Mouse (Mus musculus) hindbrain, embryonic 15.5 days (tissue): ENCODE measurements at regions not wholly inside any gene's neighbourhood (a gene's known extent, or its start where the extent isn't known, plus 50 kb on each side); places are given as distances from the start of the nearest gene placed in this dataset.

ENCODE experiments used
- ATAC-seq: fragments of 200-750 bp; cut with Nextera tagmentation; 2 replicates; pipeline ENCODE4 v1.8.0; 2017; ENCODE audit warnings: low read depth, moderate number of reproducible peaks, moderate TSS enrichment; ENCODE audit not compliant: low FRiP score
- H3K27ac ChIP-seq: fragments of 300-500 bp; sonication (generic); replicated peaks from 2 replicates; pipeline ENCODE4 v1.5.1; 2015; ENCODE audit warnings: mild to moderate bottlenecking, inconsistent platforms
- H3K27me3 ChIP-seq: fragments of 300-500 bp; sonication (generic); 2 replicates; pipeline ENCODE4 v1.6.1; 2015; ENCODE audit warnings: control low read depth, inconsistent platforms
- H3K36me3 ChIP-seq: fragments of 300-500 bp; sonication (generic); 2 replicates; pipeline ENCODE4 v1.6.1; 2015; ENCODE audit warnings: control low read depth, inconsistent platforms
- H3K4me1 ChIP-seq: fragments of 300-500 bp; sonication (generic); replicated peaks from 2 replicates; pipeline ENCODE4 v1.6.1; 2015; ENCODE audit warnings: control low read depth, inconsistent platforms
- H3K4me2 ChIP-seq: fragments of 300-500 bp; sonication (generic); 2 replicates; pipeline ENCODE4 v1.6.1; 2015; ENCODE audit warnings: moderate library complexity, mild to moderate bottlenecking, inconsistent platforms
- H3K4me3 ChIP-seq: fragments of 300-500 bp; sonication (generic); 2 replicates; pipeline ENCODE4 v1.5.1; 2015; ENCODE audit warnings: mild to moderate bottlenecking, inconsistent platforms
- H3K9ac ChIP-seq: fragments of 300-500 bp; sonication (generic); 2 replicates; pipeline ENCODE4 v1.6.1; 2015; ENCODE audit warnings: inconsistent platforms
- H3K9me3 ChIP-seq: fragments of 300-500 bp; sonication (generic); 2 replicates; pipeline ENCODE4 v1.6.1; 2016; ENCODE audit warnings: control low read depth, inconsistent platforms
- WGBS: fragments of 180-500 bp; shearing (Covaris S2); methylation state at CpG from one replicate; pipeline ENCODE4 v1.1.7; 2015; 5-methylcytosine and 5-hydroxymethylcytosine counted together

DNA sequence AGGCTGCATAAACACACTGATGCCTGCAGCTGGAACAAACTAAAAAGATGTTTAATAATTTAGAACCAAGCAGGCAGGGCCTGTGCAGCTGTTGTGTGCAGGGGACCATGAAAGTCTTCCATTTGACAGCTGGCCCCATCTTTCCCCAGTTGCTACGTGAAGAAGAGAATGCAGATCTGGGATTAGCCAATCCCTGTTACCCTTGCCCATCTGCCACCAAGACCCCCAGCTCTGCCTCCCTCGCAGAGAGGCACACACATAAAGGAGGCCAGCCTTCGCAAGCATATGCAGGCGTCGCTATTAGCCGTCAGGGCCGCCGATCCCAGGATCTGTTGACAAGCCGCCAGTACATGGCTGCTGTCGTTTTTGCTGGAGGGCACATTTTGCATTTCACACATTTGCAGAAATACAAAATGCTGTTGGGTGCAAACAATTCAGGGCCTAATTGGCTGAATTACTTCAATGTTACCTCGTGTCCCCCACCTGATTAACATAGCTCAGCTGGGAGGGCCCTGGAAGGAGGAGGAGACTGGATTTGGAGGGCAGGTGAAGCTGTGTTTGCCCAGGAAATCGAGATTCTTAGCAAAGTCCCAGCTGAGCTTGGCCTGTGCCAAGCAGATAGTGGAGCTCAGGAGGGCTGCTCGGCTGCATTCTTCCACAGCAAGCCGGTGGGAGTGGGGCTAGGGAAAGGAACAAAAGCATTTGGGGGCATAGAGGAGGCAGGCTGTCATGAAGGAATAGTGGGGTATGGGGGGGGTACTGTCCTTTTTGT lies 367.6 kb upstream of the Mki67 start:
- no peak overlapping the region for H3K4me3 ChIP-seq
- ATAC-seq = peak; percentile 77
- H3K27me3 ChIP-seq = no peaks in the 10 kb centered on the region
- H3K4me2 ChIP-seq = no peak overlapping the region
- H3K36me3 ChIP-seq = no peaks in the 10 kb centered on the region
- peak overlapping the region; percentile 17 for H3K27ac ChIP-seq
- 20% methylated on average over 14 of the region's 14 CpGs for WGBS
- H3K9me3 ChIP-seq = no peaks in the 10 kb centered on the region
- no peak overlapping the region for H3K9ac ChIP-seq
- peaks cover 36% of the 10 kb centered on the region for H3K4me1 ChIP-seq

DNA sequence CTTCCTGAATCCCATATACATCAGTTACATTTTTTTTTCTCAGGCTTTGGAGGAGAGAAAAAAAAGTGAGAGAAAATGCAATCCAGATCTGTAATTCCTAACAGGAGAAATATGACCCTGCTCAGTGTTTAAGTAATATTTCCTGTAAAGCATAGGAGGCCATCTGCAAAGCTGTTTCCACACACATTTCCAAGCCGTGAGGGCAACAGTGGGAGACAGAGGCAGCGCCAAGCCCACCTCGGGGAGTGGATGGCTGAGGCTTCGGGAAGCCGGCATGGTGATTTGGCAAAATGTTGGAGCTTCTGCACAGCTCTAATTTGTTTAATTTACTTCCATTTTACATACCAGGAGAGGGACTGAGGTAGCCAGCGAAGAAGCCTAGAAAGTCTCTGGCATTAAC lies 372.6 kb upstream of the Mki67 start:
- Histone ChIP-seq H3K4me2 (no peak overlapping the region), H3K4me3 (no peak overlapping the region), H3K9ac (no peak overlapping the region), H3K27ac (no peak overlapping the region), H3K27me3 (no peaks in the 10 kb centered on the region), H3K4me1 (peaks cover 12% of the 10 kb centered on the region), H3K36me3 (no peaks in the 10 kb centered on the region), H3K9me3 (no peaks in the 10 kb centered on the region)
- ATAC-seq = no peak
- WGBS = 62% methylated on average over 6 of the region's 6 CpGs

DNA sequence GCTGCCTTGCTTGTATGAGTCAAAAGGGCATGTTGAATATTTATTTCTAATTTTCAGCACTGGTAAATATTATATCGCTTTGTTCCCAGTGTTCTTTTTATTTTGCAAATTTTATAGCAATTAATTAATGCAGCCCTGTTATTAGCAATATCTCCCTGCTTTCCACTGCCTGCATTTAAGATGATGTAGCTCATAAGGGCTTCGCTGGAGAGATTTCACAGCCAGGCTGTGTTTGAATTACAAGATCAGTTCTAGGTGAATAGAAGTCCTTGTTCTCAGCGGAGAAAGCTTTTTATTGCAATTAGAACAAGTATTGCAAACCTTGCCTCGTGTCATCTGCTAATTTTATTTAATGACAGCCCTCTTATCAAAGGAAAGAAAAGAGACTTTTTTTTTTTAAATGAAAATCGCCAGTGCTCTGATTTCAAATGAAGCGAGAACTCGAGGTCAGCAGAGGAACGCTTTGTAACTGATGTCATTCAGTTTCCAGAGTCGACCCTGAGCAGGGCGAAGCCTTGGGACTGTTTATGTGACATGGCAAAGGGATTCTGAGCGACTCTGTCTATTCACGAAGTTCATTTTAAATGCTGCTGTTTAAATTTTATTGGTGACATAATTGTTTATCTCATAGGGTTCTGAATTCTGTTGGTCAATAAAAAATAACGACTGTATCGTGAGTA lies 378.7 kb upstream of the Mki67 start:
- Histone ChIP-seq H3K4me1 (peaks cover 9% of the 10 kb centered on the region), H3K4me2 (no peak overlapping the region), H3K4me3 (no peak overlapping the region), H3K9me3 (no peaks in the 10 kb centered on the region), H3K27ac (no peak overlapping the region), H3K27me3 (no peaks in the 10 kb centered on the region), H3K36me3 (no peaks in the 10 kb centered on the region), H3K9ac (no peak overlapping the region)
- no peak for ATAC-seq
- 56% methylated on average over 14 of the region's 14 CpGs for WGBS

DNA sequence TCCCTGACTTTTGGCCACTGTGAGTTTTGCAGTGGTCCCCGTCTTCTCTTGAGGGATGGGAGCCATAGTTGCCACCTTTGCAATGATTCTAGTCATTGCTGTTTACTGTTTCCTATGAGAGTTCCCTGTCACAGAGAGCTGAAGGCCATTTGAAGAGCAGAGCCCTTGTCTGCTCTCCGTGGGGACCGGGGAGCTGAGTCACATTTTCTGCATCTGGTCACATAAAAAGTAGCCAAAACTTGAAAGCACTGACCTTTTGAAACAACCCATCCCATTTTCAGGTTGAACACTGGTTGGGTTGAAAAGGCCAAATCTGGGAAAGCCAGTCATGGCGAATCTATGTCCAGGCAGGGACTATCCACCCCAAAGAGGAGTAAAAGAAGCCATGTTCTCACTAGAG lies 387.9 kb upstream of the Mki67 start:
- H3K4me2 ChIP-seq = no peak overlapping the region
- H3K27ac ChIP-seq = no peak overlapping the region
- H3K4me3 ChIP-seq = no peak overlapping the region
- WGBS = 89% methylated on average over 4 of the region's 4 CpGs
- H3K4me1 ChIP-seq = no peaks in the 10 kb centered on the region
- ATAC-seq = no peak
- H3K9me3 ChIP-seq = no peaks in the 10 kb centered on the region
- no peak overlapping the region for H3K9ac ChIP-seq
- H3K36me3 ChIP-seq = no peaks in the 10 kb centered on the region
- no peaks in the 10 kb centered on the region for H3K27me3 ChIP-seq

DNA sequence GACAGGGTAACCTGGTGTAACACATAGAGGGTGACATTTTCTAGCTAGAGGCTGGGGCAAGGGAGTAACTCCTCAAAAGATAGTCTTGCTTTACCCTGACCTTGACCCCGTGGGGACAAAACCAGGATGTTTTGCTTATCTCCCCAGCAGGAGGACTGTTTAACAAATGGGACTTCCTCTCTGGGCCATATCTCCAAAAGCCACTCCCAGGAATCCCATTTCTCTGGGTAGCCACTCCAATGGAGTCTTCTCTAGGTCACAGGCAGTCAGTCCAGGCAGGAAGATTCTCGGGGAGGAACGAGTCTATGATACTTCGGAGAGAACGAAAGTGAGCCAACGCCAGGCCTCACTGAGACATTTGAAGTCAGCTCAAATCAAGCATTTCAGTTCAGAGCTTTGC lies 396.0 kb upstream of the Mki67 start:
- no peaks in the 10 kb centered on the region for H3K27me3 ChIP-seq
- H3K4me3 ChIP-seq = no peak overlapping the region
- H3K4me2 ChIP-seq = no peak overlapping the region
- H3K36me3 ChIP-seq = no peaks in the 10 kb centered on the region
- H3K9ac ChIP-seq = no peak overlapping the region
- H3K27ac ChIP-seq = no peak overlapping the region
- 32% methylated on average over 6 of the region's 6 CpGs for WGBS
- no peak for ATAC-seq
- H3K9me3 ChIP-seq = no peaks in the 10 kb centered on the region
- H3K4me1 ChIP-seq = no peaks in the 10 kb centered on the region

DNA sequence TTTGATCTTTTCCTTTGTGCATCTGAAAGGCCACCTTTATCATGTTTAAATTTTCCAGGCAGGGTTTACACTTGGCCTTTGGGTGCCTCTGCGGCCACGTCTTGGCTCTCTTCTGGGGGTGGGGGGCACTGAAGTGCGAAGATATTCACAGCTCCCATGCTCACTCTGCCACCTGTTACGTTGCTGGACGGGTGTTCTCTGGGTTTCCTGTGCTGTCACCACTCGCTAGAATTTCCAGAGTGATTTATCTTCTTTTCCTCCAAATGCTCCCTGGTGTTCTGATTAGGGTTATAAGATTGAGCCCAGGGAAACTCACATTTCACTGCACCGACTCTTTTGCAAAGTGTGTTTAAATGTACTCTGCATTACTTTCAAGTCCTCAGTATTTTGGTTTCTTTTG lies 404.8 kb upstream of the Mki67 start:
- H3K36me3 ChIP-seq = no peaks in the 10 kb centered on the region
- no peaks in the 10 kb centered on the region for H3K27me3 ChIP-seq
- whole genome bisulfite sequencing = 54% methylated on average over 7 of the region's 7 CpGs
- no peak overlapping the region for H3K27ac ChIP-seq
- H3K4me3 ChIP-seq = no peak overlapping the region
- no peak overlapping the region for H3K4me2 ChIP-seq
- ATAC-seq = no peak
- no peak overlapping the region for H3K9ac ChIP-seq
- no peaks in the 10 kb centered on the region for H3K4me1 ChIP-seq
- no peaks in the 10 kb centered on the region for H3K9me3 ChIP-seq

DNA sequence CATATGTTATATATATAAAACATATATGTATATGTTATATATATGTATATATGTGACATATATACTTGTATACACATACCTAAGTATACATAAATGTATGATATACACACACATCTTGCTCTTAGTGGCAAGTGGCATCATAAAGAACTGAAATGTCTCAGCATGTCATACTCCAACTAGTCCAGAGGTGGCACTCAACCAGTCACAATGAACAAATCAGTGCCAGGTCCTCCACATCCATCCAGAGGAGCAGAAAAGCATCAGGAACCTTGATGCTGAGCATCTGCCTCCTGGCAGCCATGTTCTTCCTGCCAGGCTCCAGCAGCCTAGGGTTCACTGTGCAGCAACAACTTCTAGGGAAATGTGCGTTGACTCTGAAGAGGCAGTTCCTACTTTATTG lies 405.2 kb upstream of the Mki67 start:
- no peaks in the 10 kb centered on the region for H3K36me3 ChIP-seq
- no peak overlapping the region for H3K4me2 ChIP-seq
- no peaks in the 10 kb centered on the region for H3K27me3 ChIP-seq
- WGBS = 89% methylated on average over 1 of the region's 1 CpGs
- no peak overlapping the region for H3K4me3 ChIP-seq
- H3K27ac ChIP-seq = no peak overlapping the region
- no peak for ATAC-seq
- H3K9ac ChIP-seq = no peak overlapping the region
- H3K4me1 ChIP-seq = no peaks in the 10 kb centered on the region
- H3K9me3 ChIP-seq = no peaks in the 10 kb centered on the region

DNA sequence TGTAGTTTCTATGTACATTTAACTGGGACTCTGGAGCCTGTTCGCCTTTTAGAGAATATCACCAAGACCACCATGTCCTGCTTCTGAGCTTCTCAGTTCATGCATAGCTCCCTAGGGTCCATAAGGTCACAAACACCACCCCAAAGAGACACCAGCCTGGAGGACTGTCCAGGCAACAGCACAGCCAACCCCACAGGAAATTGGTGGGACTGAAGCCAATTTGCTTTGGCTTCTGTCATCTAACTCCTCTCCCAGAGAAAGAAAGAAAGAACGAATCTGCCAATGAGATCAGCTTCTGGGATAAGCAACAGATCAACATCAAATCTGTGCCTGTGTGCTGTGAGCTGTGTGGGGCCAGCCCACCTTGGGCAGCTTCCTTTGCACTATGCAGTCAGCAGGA lies 408.6 kb upstream of the Mki67 start:
- Histone ChIP-seq H3K4me3 (no peak overlapping the region), H3K4me2 (no peak overlapping the region), H3K9ac (no peak overlapping the region), H3K4me1 (peaks cover 6% of the 10 kb centered on the region), H3K36me3 (no peaks in the 10 kb centered on the region), H3K27me3 (no peaks in the 10 kb centered on the region), H3K27ac (no peak overlapping the region), H3K9me3 (no peaks in the 10 kb centered on the region)
- ATAC-seq = no peak
- 70% methylated on average over 2 of the region's 2 CpGs for WGBS

DNA sequence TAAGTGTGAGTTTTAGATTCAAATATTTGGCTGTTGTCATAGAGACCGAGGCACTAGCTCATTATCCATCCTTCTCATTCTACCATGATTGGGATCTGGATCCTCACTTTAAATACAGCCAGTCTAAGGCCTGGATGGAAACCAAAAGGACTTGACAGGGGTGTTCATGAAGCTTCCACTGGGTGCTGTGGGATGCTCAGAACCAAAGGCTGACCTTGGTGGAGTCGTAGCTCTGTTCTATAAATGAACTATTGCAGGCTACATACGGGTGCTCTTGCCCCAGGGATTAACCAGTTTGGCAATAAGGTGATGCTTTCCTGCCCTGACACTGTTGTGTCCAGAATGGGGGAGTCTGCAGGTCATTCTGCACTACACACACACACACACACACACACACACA lies 410.2 kb upstream of the Mki67 start:
- H3K9ac ChIP-seq = no peak overlapping the region
- WGBS = 94% methylated on average over 3 of the region's 3 CpGs
- ATAC-seq = no peak

DNA sequence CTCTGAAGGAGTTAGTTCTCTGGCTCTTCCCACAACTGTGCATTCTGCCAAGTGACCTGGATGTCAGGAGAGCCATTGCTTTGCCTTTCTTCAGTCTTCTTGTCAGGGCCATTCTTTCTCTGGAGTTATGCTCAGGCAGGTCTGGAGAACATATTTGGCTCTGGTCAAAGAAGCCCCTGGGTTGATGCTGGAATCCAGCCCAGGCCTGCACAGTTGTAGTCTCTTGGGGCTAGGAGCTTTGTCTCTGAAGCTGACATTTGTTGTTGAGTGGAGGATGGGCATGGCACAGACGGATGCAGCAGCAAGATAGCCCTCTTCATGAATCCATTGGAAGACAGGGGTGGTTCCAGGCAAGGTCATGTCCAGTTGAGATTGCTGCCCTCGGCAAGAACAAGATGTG lies 411.4 kb upstream of the Mki67 start:
- Histone ChIP-seq H3K9me3 (no peaks in the 10 kb centered on the region), H3K4me3 (no peak overlapping the region), H3K27me3 (no peaks in the 10 kb centered on the region), H3K36me3 (no peaks in the 10 kb centered on the region), H3K9ac (no peak overlapping the region), H3K27ac (no peak overlapping the region), H3K4me2 (no peak overlapping the region), H3K4me1 (peaks cover 19% of the 10 kb centered on the region)
- ATAC-seq = no peak
- WGBS = 59% methylated on average over 2 of the region's 2 CpGs

More for the DNA sequence above, 410.2 kb upstream of the Mki67 start:
- peaks cover 19% of the 10 kb centered on the region for H3K4me1 ChIP-seq
- H3K36me3 ChIP-seq = no peaks in the 10 kb centered on the region
- H3K27me3 ChIP-seq = no peaks in the 10 kb centered on the region
- no peak overlapping the region for H3K27ac ChIP-seq
- H3K4me3 ChIP-seq = no peak overlapping the region
- no peaks in the 10 kb centered on the region for H3K9me3 ChIP-seq
- no peak overlapping the region for H3K4me2 ChIP-seq

DNA sequence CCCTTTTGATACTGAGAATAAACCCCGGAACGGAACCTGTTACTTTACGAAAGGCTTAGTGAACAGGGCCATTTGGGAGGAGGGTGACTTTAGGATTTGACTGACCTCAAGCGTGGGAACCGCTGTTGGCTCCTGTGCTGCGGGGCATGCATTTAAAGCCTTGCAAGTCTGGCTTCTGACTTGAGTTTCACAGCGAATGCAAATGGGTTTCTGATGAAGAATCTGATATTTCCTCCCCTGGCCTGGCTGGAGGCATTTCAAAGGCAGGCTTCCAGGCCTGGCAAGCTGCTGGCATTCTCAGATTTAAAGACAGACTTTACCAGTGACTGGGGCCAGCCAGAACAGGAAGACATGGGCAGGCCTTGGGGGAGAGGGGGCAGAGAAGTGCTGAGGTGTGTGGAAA lies 413.6 kb upstream of the Mki67 start:
- Histone ChIP-seq H3K9ac (no peak overlapping the region), H3K4me3 (no peak overlapping the region), H3K4me2 (no peak overlapping the region), H3K27ac (0 out of 2 replicates have a peak overlapping the region, but pooled peaks have one; percentile 49), H3K9me3 (no peaks in the 10 kb centered on the region), H3K27me3 (no peaks in the 10 kb centered on the region), H3K36me3 (no peaks in the 10 kb centered on the region), H3K4me1 (peaks cover 19% of the 10 kb centered on the region)
- ATAC-seq = no peak
- 33% methylated on average over 7 of the region's 7 CpGs for WGBS

DNA sequence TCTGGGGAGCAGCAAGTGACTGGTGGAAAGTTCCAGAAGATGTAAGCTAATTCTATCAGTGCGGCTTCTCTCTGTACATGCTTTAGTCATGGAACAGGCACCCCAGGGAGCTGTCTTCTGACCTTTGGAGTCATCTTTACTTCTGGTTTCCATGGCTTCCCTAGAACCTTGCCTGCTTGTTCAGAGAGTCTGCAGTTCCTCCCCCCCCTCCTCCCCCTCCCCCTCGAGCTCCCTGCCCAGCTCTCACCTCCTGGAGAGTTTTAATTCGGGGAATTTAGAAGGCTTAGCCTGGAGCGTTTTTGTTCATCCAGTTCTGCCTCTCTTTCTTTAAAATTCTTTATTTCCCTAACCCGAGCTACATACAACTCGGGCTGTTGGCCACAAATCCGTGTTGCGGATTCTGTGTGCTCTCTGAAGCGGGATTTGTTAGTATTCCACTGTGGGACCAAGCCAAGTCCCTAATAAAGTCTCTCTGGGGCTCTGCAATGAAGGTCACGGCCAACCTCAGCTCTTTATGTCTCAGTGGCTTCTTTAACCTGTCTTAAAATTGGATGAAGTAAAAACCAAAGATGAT lies 414.6 kb upstream of the Mki67 start:
- Histone ChIP-seq H3K4me3 (no peak overlapping the region), H3K4me1 (peaks cover 19% of the 10 kb centered on the region), H3K9me3 (no peaks in the 10 kb centered on the region), H3K9ac (no peak overlapping the region), H3K4me2 (no peak overlapping the region), H3K27me3 (no peaks in the 10 kb centered on the region), H3K36me3 (no peaks in the 10 kb centered on the region), H3K27ac (no peak overlapping the region)
- WGBS = 27% methylated on average over 10 of the region's 10 CpGs
- ATAC-seq = no peak
